Mouse (Mus musculus) adrenal gland, postnatal 25 days (tissue): ENCODE data around the gene Ormdl1. TPM values are rescaled to one million over a fixed set of nuclear protein-coding genes. Genes with fewer than 3 reads are reported as not detected.
A peak's percentile ranks its signal among the peaks of the same experiment; 100 is the strongest.
"Not testable (repeated sequence)": the region's sequence is repeated elsewhere in the genome, so short reads cannot be mapped to it uniquely, and the experiment has no call there.

Experiments used
- DNase-seq: peaks from one replicate; pipeline ENCODE4 v3.0.0; 2021; ENCODE audit warnings: mixed read lengths
- long read RNA-seq: library from polyadenylated mRNA; stranded (forward); transcript quantifications from one replicate; pipeline ENCODE4 v2.0.0, GENCODE M21; 2021
- total RNA-seq: library from RNA; stranded (reverse); gene quantifications from 2 replicates; pipeline ENCODE4 v1.2.3, GENCODE M21; 2021

The Ormdl1 gene
- 18.5 and 21.7 TPM in 2 replicates for total RNA-seq
- long read RNA-seq, transcript Ormdl1-201 (4 exons, 1,910 nt), result major isoform, 30 of 32 reads
- long read RNA-seq, partial matches to known transcripts, result 1 of 32 reads
- long read RNA-seq, other reads (novel, unspliced or antisense), result 1 of 32 reads

DNA sequence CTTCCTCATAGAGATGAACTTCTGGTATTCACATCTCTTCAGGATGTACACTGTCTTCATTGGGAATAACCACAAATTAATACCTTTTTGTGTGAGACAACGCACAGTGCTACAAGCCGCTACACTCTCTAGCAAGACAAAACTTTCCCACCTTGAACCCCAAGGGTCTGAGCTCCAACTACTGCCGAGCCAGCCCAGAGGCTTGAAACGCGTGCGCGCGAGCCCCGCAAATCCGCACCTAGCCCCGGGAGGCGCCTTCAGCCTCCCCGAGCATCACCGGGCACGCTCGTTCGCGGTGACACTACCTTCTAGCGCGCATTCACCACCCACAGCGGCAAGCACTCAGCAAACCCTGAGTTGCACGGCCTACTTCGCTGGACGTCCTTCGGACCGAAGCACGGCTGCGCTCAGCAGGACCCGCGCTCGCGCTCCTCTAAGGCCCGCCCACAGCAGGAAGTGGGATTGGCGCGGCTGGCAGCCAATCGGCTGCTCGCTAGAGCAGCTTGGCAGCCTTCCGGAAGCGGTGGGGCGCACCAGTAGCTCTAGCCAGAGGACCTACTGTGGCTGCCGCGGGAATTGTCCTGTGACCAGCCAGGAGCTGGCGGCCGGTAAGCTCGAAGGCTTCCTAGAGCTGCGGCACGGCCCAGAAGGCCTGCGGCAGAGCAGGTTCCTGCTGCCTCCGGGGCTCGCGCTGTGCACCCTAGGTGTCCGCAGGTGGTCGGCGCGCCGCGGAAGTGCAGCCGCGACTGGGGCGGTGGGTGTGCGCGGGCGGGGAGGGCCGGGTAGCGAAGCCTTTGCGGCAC is at the start of gene Ormdl1, which contains the start of the genes Pms1 and Gm28778:
Gene Ormdl1 (plus strand): TSS at position 515 of the 803 bp plus-strand sequence.
Gene Pms1 (minus strand): TSS at position 438 of the 803 bp plus-strand sequence.
Gene Gm28778 (plus strand): TSS at position 531 of the 803 bp plus-strand sequence.
- DNase-seq, result peak; percentile 96

DNA sequence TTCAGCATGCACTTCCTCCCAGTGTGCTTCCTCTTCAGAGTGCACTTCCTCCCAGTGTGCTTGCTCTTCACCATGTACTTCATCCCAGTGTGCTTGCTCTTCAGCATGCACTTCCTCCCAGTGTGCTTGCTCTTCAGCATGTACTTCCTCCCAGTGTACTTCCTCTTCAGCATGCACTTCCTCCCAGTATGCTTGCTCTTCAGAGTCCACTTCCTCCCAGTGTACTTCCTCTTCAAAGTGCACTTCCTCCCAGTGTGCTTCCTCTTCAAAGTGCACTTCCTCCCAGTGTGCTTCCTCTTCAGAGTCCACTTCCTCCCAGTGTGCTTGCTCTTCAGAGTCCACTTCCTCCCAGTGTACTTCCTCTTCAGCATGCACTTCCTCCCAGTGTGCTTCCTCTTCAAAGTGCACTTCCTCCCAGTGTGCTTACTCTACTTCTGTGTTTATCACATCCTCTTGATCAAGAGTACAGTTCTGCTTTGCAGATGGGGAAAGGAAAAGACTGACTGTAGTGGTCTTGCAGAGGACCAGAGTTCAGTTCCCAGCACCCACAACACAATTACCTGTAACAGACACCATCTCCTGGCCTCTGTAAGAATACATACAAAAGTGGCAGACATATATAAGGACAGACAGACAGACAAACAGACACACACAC is 31.8 kb upstream of the Ormdl1 start:
- DNase-seq, result not testable (repeated sequence)

DNA sequence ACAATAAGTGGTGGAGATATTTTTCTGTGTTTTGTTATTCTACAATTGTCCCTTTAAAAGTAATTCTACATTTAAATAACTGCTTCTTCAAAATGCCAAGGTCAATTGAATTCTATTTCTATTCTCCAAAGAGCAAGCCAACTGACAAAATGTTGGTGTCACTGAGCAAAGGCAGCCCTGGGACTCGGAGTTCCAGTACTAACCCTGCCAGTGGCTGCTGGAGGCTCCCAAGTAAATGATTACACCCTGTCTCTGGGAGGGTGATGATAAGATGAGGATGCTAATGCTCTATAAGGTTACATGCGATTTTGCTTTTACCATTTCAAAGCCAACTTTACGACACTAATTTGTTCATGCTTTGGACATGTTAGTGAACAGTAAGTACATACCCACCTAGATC is 27.0 kb upstream of the Ormdl1 start:
- peak; percentile 6 for DNase-seq

DNA sequence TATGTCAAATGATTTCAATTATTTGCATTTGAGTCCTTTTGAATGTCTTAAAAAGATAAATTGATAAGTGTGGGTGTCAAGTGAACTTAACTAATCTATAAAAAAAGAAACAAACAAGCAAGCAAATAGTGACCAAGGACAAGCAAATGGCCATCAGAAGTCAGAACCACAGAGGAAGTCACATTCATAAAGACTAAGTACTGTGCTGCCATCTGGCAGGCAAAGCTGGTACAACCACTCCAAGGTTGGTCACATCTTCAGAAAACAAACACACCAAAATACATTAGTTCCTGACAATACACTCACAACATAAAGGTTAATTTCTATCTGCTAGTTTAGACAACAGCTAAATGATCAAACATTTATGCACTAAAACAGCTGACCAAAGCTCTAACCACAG is 24.2 kb upstream of the Ormdl1 start:
- peak; percentile 36 for DNase-seq

DNA sequence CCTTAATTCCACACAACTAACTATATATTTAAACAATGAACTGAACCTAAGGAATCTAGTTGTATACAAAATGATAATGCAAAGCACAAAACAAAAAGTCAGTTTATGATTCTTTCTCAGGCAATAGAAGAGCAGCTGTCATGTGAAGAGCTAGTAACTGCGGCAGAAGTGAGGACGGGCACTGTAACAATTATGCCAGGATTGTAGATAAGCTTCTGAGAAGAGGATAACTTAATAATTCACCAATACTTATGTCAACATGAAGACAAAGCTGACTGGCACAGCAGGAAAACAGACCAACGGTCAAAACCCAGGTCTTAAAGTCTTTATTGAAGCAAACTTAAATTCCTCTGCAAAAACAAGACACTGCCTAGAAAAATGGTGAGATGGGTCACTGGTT is 5.7 kb upstream of the Ormdl1 start:
- no peak for DNase-seq

DNA sequence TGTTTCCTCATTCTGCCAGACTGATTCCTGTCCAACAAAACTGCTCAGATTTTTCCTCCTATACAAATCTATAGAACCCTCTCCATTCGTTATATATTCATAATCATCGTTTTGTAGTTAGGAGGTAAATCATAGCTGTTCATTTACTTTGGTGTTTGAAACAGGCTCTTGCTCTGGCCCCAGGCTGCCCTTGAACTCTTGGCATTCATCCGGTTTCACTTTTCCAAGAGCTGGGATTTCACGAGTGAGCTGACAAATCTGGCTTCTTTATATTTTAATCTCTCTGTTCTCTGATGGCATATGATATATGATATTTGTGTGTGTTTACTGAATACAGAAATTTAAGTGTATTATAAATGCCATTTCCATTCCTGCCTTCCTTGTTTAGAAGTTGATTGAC is 3.6 kb downstream of the Ormdl1 start:
- DNase-seq, result peak; percentile 5

DNA sequence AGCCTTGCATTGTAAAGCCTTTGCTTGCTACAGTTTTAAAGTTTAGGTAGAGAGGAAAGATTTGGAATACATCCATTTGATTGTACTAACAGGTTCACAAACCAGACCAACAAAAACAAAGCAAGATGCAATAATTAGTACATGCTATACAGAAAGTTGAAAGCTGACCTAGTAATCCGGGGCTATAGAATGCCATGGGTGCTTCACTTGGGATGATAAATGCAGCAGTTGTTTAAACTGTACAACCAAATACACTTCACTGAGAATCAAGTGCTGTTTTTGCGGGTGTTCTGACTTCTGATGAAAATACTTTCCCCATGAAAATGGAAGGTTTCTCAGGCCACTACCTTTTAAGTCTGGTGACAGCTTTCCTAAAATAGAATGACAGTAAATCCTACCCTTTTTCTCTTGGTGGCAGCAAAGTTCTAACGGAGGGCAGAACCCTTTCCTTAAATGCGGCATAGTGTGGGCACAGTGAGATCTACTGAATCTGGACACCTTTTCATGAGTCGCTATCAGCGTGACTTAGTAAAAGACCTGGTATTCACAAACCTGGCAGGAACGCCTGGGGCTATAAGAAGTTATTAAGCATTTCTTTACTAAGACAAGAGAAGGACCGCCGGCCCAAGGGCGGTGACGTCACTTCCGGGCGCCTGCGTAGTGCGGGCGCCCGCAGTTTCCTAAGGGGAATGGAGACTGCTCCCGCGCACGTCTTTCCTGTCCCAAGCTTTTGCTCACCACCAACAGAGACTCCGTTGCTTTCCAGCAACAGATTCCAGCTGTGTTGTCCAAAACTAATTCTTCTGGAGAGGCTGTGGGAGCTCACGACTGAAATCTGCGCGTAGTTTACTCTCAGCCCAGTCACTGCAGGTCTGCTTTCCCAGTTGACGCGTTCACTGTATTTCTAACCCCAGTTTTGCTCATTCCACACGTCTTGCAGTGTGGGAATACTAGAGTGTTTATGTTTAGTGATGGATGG is 16.4 kb downstream of the Ormdl1 start, which contains the start of gene Osgepl1:
Gene Osgepl1 (plus strand): TSS at position 636 of the 979 bp plus-strand sequence.
- DNase-seq, result peak; percentile 89

DNA sequence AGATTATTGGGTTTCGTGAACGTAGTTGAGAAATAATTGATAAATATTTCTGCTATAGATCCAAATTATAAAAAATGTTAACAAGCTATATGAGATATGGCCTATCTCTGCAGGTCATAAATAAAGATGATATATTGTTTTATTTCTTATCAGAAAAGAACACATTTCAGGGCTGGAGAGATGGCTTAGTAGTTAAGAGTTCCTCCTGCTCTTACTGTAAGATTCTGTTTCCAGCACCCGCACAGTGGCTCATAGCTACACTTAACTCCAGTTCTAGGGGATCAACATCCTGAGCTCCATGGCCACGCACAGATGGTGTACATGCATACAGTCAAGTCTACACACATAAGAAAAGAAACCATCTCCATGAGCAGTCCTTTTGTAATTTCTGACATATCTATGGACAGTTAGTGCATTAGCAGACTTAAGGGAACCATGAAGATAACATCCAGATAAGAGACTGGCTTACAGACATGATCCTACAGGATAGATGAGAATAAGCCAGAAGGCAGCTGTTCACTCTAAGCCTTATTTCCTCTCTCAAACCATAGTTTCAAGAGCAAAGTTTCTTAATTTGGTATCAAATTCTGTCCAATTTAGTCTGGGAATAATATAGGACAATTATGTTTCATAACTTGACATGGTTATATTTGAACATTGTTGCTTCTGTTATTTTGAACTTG is 24.9 kb downstream of the Ormdl1 start:
- DNase-seq, result no peak

DNA sequence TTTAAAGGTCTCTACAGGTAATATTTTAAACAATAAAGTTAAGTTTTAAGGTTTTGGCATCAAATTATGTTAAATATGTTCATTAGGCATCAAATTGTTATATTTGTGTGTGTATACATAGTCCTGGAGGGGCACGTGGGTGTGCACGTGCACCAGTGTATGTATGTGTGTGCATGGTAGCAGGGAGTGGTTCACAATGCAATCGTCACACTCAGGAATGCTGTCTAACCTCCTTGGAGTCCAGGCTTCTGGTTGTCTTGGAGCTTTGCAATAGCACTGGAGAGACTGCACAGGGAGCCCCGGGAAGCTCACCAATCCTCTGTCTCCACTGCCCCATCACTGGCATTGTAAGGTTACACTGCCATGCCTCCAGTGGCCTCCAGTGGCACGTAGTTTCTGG is 26.4 kb downstream of the Ormdl1 start:
- DNase-seq, result no peak

DNA sequence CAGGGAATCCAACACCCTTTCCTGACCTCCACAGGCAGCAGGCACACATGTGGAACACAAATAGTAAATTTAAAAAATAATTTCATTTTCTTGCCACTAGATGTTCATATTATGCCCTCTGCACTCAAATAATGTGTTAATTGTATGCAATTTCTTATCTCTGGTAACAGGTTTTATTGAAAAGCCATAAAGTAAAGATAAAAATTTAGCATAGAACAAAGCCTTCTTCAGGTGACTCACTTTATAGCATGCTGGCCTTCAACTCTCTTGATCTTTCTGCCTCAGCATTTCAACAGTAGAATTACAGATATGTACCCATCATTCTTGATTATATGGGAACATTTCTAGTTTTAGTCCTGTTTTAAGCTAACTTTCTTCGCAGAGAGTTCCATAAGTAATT is 27.4 kb downstream of the Ormdl1 start:
- DNase-seq, result no peak

DNA sequence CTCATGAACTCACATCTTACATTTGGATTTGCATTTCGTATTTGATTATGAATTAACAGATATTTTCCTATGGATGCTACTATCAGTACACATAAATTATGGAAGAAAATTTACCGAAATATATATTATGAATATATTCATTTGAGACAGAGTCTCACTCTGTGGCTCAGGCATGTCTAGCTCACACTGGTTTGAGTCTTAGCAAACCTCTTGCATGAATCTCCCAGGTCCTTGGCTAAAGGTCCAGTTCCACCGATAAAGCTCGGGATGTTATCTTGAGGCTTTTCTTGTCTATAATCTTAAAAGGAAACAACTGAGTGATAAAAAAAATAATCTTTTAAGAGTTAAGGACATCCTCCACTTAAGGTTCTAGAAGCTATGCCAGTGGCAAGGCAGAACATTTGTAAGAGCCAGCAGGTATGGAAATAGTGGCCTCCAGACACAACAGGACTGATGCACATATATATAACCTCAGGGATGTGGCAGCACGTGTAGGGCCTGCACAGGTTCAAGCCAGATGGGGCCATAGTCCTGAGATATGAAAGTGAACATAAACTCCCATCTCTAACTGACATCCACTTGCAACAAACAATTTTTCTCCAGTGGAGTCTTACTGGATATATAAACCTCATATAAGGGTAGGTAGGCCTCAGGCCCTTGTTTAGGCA is 28.1 kb downstream of the Ormdl1 start:
- no peak for DNase-seq

DNA sequence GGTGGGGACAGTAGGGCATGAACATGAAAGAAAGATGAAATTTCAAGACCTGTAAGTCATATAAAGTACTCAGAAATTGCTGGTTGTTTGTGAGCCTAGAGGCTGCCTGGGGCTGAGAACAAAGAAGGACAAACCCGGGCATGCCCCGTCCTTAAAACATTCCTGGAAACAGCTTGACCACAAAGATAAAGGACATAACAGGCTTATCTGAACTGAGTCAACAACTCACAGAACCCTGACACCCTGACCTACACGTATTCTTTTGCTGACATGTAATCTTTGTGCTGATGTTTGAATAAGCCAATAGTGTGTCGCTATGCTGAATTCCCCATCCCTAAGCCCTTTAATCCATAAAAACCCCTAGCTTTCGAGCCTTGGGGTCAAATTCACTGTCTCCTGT is 36.6 kb downstream of the Ormdl1 start:
- not testable (repeated sequence) for DNase-seq

DNA sequence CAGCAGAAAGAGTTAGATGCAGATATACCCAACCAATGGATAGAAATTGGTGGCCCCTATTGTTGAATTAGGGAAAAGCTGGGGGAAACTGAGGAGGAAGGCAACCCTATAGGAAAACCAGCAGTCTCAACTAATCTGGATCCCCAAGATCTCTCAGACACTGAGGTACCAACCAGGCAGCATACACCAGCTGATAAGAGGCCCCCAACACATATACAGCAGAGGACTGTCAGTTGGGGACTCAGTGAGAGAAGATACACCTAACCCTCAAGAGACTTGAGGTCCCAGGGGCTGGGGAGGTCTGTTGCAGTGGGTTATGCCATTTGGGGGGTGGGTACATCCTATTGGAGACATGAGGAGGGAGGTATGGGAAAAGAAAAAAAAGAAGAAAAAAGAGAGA is 38.6 kb downstream of the Ormdl1 start:
- no peak for DNase-seq

DNA sequence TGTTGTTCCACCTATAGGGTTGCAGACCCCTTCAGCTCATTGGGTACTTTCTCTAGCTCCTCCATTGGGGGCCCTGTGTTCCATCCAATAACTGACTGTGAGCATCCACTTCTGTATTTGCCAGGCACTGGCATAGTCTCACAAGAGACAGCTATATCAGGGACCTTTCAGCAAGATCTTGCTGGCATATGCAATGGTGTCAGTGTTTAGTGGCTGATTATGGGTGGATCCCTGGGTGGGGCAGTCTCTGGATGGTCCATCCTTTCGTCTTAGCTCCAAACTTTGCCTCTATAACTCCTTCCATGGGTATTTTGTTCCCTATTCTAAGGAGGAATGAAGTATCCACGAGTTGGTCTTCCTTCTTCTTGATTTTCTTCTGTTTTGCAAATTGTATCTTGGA is 40.5 kb downstream of the Ormdl1 start:
- DNase-seq, result not testable (repeated sequence)

DNA sequence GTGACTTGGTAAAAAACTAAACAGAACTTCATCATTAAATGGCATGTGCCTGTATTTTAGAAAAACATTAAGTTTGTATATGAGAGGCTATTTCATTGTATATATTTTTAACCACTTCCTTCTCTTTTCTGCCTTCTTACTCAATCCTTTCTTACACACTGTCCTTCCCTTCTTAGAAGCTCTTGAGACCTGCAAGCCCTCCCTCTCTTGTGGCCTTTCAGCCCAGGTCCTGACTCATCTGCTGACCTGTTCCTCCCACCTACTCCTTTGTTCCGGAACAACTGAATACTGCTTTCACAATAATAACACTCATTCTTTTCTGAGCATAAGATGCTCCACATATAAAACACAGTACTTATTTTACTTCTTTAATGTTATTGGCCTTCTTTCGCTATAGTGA is 44.2 kb downstream of the Ormdl1 start:
- DNase-seq, result no peak

DNA sequence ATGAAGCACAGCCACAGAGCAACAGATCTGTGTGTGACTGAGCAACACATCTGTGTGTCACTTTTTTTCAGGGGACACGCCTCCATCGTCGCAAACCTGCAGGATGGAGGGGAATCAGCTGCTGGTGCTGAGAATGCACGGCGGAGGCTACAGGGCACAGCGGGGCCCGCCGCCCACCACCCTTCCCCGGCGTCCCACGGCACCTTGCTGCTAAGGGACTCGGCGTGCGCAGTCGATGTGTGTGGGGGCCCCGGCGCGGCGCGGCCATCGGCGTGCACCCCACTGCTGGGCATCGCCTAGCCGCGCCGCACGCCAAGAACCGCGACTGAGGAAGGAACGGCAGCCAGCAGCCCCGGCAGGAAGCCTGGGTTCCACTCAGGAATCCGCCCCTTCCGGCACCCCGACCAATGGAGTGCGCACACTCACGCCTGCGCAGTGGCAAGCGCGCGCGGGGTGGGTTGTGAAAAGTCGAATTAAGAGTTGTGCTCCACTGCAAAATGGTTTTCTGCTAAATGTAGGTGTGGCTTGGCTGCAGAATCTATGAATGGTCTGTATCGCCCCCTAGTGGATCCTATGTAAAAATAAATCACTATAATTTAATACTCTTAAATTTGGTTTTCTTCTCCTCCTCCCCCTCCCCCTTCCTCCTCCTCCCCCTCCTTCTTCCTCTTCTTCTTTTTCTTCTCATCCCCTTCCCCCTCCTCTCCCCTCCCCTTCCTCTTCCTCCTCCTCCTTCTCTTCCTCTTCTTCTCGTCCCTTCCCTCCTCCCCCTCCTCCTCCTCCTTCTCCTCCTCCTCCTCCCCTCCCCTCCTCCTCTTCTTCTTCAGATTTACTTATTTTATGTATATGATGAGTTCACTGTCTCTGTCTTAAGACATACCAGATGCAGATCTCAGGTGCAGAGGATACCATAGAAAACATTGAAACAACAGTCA is 55.7 kb downstream of the Ormdl1 start, which contains the start of the genes Asdurf, Gm28551 and Asnsd1:
Gene Asdurf (minus strand): TSS at position 293 of the 935 bp plus-strand sequence.
Gene Gm28551 (minus strand): TSS at position 341 of the 935 bp plus-strand sequence.
Gene Asnsd1 (minus strand): TSS at position 426 of the 935 bp plus-strand sequence.
- peak; percentile 96 for DNase-seq

DNA sequence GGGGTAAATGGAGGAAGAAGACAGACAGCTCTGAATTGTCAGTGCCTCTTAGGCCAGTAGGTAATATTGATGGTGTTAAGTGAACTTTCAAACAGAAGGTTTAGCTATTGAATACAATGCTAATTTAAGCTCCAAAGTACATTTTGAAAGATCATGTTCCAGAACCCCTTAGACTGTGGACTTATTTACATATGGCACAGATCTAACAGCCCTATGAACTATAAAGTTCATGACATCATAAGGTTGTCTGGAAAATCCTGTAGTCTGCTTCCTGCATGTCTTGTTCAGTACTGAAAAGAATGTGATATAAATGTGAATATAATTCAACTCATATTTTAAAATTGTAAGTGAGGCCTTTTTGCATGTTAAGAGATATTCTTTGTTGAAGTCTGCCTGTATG is 62.1 kb downstream of the Ormdl1 start:
- DNase-seq, result no peak
